In the genomic region with DNA sequence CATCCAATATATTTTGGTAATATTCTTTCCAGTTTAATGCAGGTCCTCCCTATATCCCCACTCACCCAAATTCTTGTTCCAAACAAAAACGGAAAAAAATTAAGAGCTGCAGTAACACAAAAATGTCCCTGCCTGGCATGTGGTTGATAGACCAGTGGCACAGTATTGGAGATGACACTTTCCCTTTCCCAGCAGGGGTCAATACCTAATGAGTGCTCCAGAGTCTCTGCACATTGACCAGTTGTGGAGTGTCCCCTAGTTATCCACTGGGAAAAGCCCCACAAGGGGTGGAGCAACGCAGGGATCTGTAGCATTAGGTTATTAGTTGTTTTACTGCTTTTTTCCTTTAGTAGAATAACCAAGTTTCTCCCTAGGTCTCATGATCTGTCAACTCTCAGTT, we compare ENCODE assay signal across 8 mouse cellular contexts. TPM values are rescaled to one million over a fixed set of nuclear protein-coding genes. Genes with fewer than 3 reads are reported as not detected.
DNase-seq lines count a peak whose midpoint lies in the region; ATAC-seq and TF ChIP-seq lines count a peak whose summit lies in the region.

No protein-coding gene starts in this region.

- ATAC-seq in forebrain, embryonic 12.5 days (ENCODE audit: low FRiP score): 0 out of 2 replicates have a peak, but pooled peaks have one; percentile 61
- ATAC-seq in limb, embryonic 13.5 days (ENCODE audit: low FRiP score, low read depth): no peak

- WGBS in forebrain, embryonic 12.5 days: 42% methylated on average over 2 of the region's 2 CpGs
- whole genome bisulfite sequencing in limb, embryonic 13.5 days: 25% methylated on average over 2 of the region's 2 CpGs

- 0 out of 2 replicates have a peak, but pooled peaks cover 7% of the 10 kb centered on the region for H3K4me1 ChIP-seq in forebrain, embryonic 12.5 days
- peaks cover 9% of the 10 kb centered on the region; the same call in 1 of the 2 replicates for H3K4me1 ChIP-seq in limb, embryonic 13.5 days

- peak overlapping the region; percentile 43 for H3K4me3 ChIP-seq in left cerebral cortex, adult 2 months
- H3K4me3 ChIP-seq in forebrain, embryonic 12.5 days (replicated peaks): peak overlapping the region; percentile 28
- peak overlapping the region; percentile 45 for H3K4me3 ChIP-seq in limb, embryonic 13.5 days

- no peak overlapping the region for H3K27ac ChIP-seq in left cerebral cortex, adult 2 months
- no peak overlapping the region for H3K27ac ChIP-seq in forebrain, embryonic 12.5 days
- H3K27ac ChIP-seq in limb, embryonic 13.5 days: no peak overlapping the region

- H3K36me3 ChIP-seq in forebrain, embryonic 12.5 days (replicated peaks): peaks cover 41% of the 10 kb centered on the region
- H3K36me3 ChIP-seq in limb, embryonic 13.5 days: peaks cover 35% of the 10 kb centered on the region

- peak overlapping the region; percentile 50 for H3K4me2 ChIP-seq in forebrain, embryonic 12.5 days
- H3K4me2 ChIP-seq in limb, embryonic 13.5 days (replicated peaks): peak overlapping the region; percentile 69

- H3K9ac ChIP-seq in forebrain, embryonic 12.5 days: peak overlapping the region; percentile 40; the same call in 1 of the 2 replicates
- H3K9ac ChIP-seq in limb, embryonic 13.5 days: peak overlapping the region; percentile 56

- no peaks in the 10 kb centered on the region for H3K27me3 ChIP-seq in forebrain, embryonic 12.5 days
- no peaks in the 10 kb centered on the region for H3K27me3 ChIP-seq in limb, embryonic 13.5 days

- H3K9me3 ChIP-seq in forebrain, embryonic 12.5 days: no peaks in the 10 kb centered on the region
- no peaks in the 10 kb centered on the region for H3K9me3 ChIP-seq in limb, embryonic 13.5 days

- no peak for TF ChIP-seq CTCF in left cerebral cortex, adult 2 months (IDR thresholded peaks at IDR 0.05)

- DNase-seq in left cerebral cortex, adult 2 months (ENCODE audit: extremely low spot score in 1 of 2, low spot score in 2 of 2): no peak
- DNase-seq in left cerebral cortex, postnatal 25 days (ENCODE audit: low spot score in 2 of 2): no peak
- peak; percentile 51 for DNase-seq in retina, postnatal 1 day
- no peak for DNase-seq in right cerebral cortex, postnatal 10 days (ENCODE audit: low spot score in 2 of 2)
- no peak for DNase-seq in gastrocnemius, adult 18-20 months (ENCODE audit: low spot score)
- no peak for DNase-seq in kidney, postnatal 10 days

- intact Hi-C loops in left cerebral cortex, adult 2 months (cut with DNase I): no loop called here
- intact Hi-C loops in left cerebral cortex, postnatal 25 days (cut with DNase I): no loop called here

RNA-seq across cellular contexts. Expression of a gene that starts 30.6 kb away (rescaled TPM):
- total RNA-seq in left cerebral cortex, adult 2 months (2021): 10 to 100 TPM; 65.0 to 66.9 TPM
- 10 to 100 TPM; 68.9 to 72.9 TPM for total RNA-seq in left cerebral cortex, postnatal 25 days (2021)
- 120 and 123 TPM in 2 replicates for polyA plus RNA-seq in forebrain, embryonic 12.5 days (2016; fragmentation: Nextera tagmentation; extraction: Ambion mirVana)
- polyA plus RNA-seq in limb, embryonic 13.5 days (2015; fragmentation: Nextera tagmentation; extraction: Ambion mirVana): 102 and 107 TPM in 2 replicates
- 10 to 100 TPM; 42.3 to 43.3 TPM for total RNA-seq in gastrocnemius, adult 18-20 months (2021)

RNA-seq across cellular contexts. Expression of a gene that starts 30.7 kb away (rescaled TPM):
- 1 to 10 TPM; 7.0 to 7.2 TPM for total RNA-seq in left cerebral cortex, adult 2 months (2021)
- 1 to 10 TPM; 9.1 TPM for total RNA-seq in left cerebral cortex, postnatal 25 days (2021)
- 45.5 and 54.1 TPM in 2 replicates for polyA plus RNA-seq in forebrain, embryonic 12.5 days (2016; fragmentation: Nextera tagmentation; extraction: Ambion mirVana)
- 40.0 and 41.7 TPM in 2 replicates for polyA plus RNA-seq in limb, embryonic 13.5 days (2015; fragmentation: Nextera tagmentation; extraction: Ambion mirVana)
- total RNA-seq in gastrocnemius, adult 18-20 months (2021): 1 to 10 TPM; 4.0 to 4.5 TPM

RNA-seq across cellular contexts. Expression of a gene that starts 41.5 kb away (rescaled TPM):
- total RNA-seq in left cerebral cortex, adult 2 months (2021): 10 to 100 TPM; 37.3 to 41.0 TPM
- total RNA-seq in left cerebral cortex, postnatal 25 days (2021): 10 to 100 TPM; 35.0 to 35.9 TPM
- polyA plus RNA-seq in forebrain, embryonic 12.5 days (2016; fragmentation: Nextera tagmentation; extraction: Ambion mirVana): 24.8 and 25.7 TPM in 2 replicates
- 11.8 and 12.2 TPM in 2 replicates for polyA plus RNA-seq in limb, embryonic 13.5 days (2015; fragmentation: Nextera tagmentation; extraction: Ambion mirVana)
- total RNA-seq in gastrocnemius, adult 18-20 months (2021): 10 to 100 TPM; 42.1 to 44.2 TPM
